Mouse (Mus musculus) liver, embryonic 15.5 days (tissue): ENCODE measurements around the gene Rab43. TPM values are rescaled to one million over a fixed set of nuclear protein-coding genes. Genes with fewer than 3 reads are reported as not detected.

Source experiments
- ATAC-seq: fragments of 200-750 bp; cut with Nextera tagmentation; 2 replicates; pipeline ENCODE4 v1.8.0; 2017; ENCODE audit warnings: moderate number of reproducible peaks, mild to moderate bottlenecking, moderate library complexity; ENCODE audit not compliant: insufficient read depth
- H3K27ac ChIP-seq: fragments of 300-500 bp; sonication (generic); replicated peaks from 2 replicates; pipeline ENCODE4 v1.5.1; 2015; ENCODE audit warnings: mild to moderate bottlenecking, inconsistent platforms
- H3K27me3 ChIP-seq: fragments of 300-500 bp; sonication (generic); 2 replicates; pipeline ENCODE4 v1.6.1; 2015; ENCODE audit warnings: mild to moderate bottlenecking, inconsistent platforms
- H3K36me3 ChIP-seq: fragments of 300-500 bp; sonication (generic); replicated peaks from 2 replicates; pipeline ENCODE4 v1.6.1; 2015; ENCODE audit warnings: moderate library complexity, mild to moderate bottlenecking, inconsistent platforms
- H3K4me1 ChIP-seq: fragments of 300-500 bp; sonication (generic); replicated peaks from 2 replicates; pipeline ENCODE4 v1.6.1; 2015; ENCODE audit warnings: inconsistent platforms
- H3K4me2 ChIP-seq: fragments of 300-500 bp; sonication (generic); 2 replicates; pipeline ENCODE4 v1.6.1; 2015; ENCODE audit warnings: moderate library complexity, mild to moderate bottlenecking, inconsistent platforms
- H3K4me3 ChIP-seq: fragments of 300-500 bp; sonication (generic); replicated peaks from 2 replicates; pipeline ENCODE4 v1.5.1; 2015; ENCODE audit warnings: mild to moderate bottlenecking, inconsistent platforms
- H3K9ac ChIP-seq: fragments of 300-500 bp; sonication (generic); 2 replicates; pipeline ENCODE4 v1.6.1; 2015; ENCODE audit warnings: moderate library complexity, mild to moderate bottlenecking, inconsistent platforms
- H3K9me3 ChIP-seq: fragments of 300-500 bp; sonication (generic); replicated peaks from 2 replicates; pipeline ENCODE4 v1.6.1; 2016; ENCODE audit warnings: inconsistent platforms
- WGBS: fragments of 180-500 bp; shearing (Covaris S2); methylation state at CpG from one replicate; pipeline ENCODE4 v1.1.7; 2015; ENCODE audit warnings: mixed read lengths; ENCODE audit not compliant: insufficient replicate concordance; 5-methylcytosine and 5-hydroxymethylcytosine counted together
- polyA plus RNA-seq: library from polyadenylated mRNA; unstranded; fragments of >200 nt; fragmentation: Nextera tagmentation; extraction: Ambion mirVana; gene quantifications from 2 replicates; pipeline ENCODE4 v1.2.1, GENCODE M21; 2015

Rab43 gene
- polyA plus RNA-seq, 1 experiment from 2014 or later = 33.2 TPM

GRCm38 (mm10) chr6:87841635-87842034 is 29.7 kb upstream of the Rab43 start:
- no peak overlapping the region for H3K27ac ChIP-seq
- no peak overlapping the region for H3K4me2 ChIP-seq
- no peaks in the 10 kb centered on the region for H3K9me3 ChIP-seq
- peaks cover 57% of the 10 kb centered on the region for H3K36me3 ChIP-seq
- H3K4me3 ChIP-seq = no peak overlapping the region
- no peak for ATAC-seq
- no peak overlapping the region for H3K9ac ChIP-seq
- H3K27me3 ChIP-seq = no peaks in the 10 kb centered on the region
- 68% methylated on average over 8 of the region's 8 CpGs for WGBS
- H3K4me1 ChIP-seq = peaks cover 37% of the 10 kb centered on the region

GRCm38 (mm10) chr6:87839797-87840341 is 27.9 kb upstream of the Rab43 start:
- no peaks in the 10 kb centered on the region for H3K9me3 ChIP-seq
- 47% methylated on average over 11 of the region's 11 CpGs for WGBS
- peak overlapping the region; percentile 99 for H3K27ac ChIP-seq
- ATAC-seq = no peak
- no peaks in the 10 kb centered on the region for H3K27me3 ChIP-seq
- H3K4me1 ChIP-seq = peaks cover 35% of the 10 kb centered on the region
- H3K4me3 ChIP-seq = peak overlapping the region; percentile 87
- peak overlapping the region; percentile 90 for H3K4me2 ChIP-seq
- H3K36me3 ChIP-seq = peaks cover 52% of the 10 kb centered on the region
- peak overlapping the region; percentile 87 for H3K9ac ChIP-seq

GRCm38 (mm10) chr6:87838551-87839197 is 26.7 kb upstream of the Rab43 start, which contains the start of gene Isy1:
TSS of gene Isy1 (minus strand) at chr6:87838798.
- Histone ChIP-seq H3K27ac (peak within 1 kb of the TSS; percentile 99), H3K27me3 (no peaks in the 10 kb centered on the region), H3K9me3 (no peaks in the 10 kb centered on the region), H3K36me3 (peaks cover 50% of the 10 kb centered on the region), H3K4me2 (peak within 1 kb of the TSS; percentile 90), H3K9ac (peak within 1 kb of the TSS; percentile 87), H3K4me1 (peaks cover 35% of the 10 kb centered on the region), H3K4me3 (peak within 1 kb of the TSS; percentile 87)
- under 1% methylated on average over 46 of the region's 46 CpGs for WGBS
- peak; percentile 96 for ATAC-seq

GRCm38 (mm10) chr6:87835695-87836094 is 23.7 kb upstream of the Rab43 start, which contains the start of gene Gm45140:
TSS of gene Gm45140 (minus strand) at chr6:87835795.
- Histone ChIP-seq H3K27me3 (no peaks in the 10 kb centered on the region), H3K4me2 (no peak within 1 kb of the TSS), H3K4me1 (peaks cover 30% of the 10 kb centered on the region), H3K27ac (no peak within 1 kb of the TSS), H3K9ac (no peak within 1 kb of the TSS), H3K9me3 (no peaks in the 10 kb centered on the region), H3K4me3 (no peak within 1 kb of the TSS), H3K36me3 (peaks cover 46% of the 10 kb centered on the region)
- ATAC-seq = no peak
- WGBS = 84% methylated on average over 7 of the region's 7 CpGs

GRCm38 (mm10) chr6:87820366-87820765 is 8.4 kb upstream of the Rab43 start:
- Histone ChIP-seq H3K4me3 (no peak overlapping the region), H3K9ac (no peak overlapping the region), H3K9me3 (no peaks in the 10 kb centered on the region), H3K4me1 (no peaks in the 10 kb centered on the region; the same call in 1 of the 2 replicates), H3K4me2 (no peak overlapping the region), H3K36me3 (peaks cover 94% of the 10 kb centered on the region), H3K27ac (no peak overlapping the region), H3K27me3 (no peaks in the 10 kb centered on the region)
- ATAC-seq = no peak
- WGBS = 90% methylated on average over 2 of the region's 2 CpGs

- Histone ChIP-seq H3K4me2 (no peak overlapping the region), H3K9ac (no peak overlapping the region), H3K36me3 (peaks cover 43% of the 10 kb centered on the region), H3K27ac (no peak overlapping the region), H3K9me3 (no peaks in the 10 kb centered on the region), H3K4me3 (no peak overlapping the region), H3K4me1 (peaks cover 32% of the 10 kb centered on the region), H3K27me3 (no peaks in the 10 kb centered on the region)
- no peak for ATAC-seq
- 81% methylated on average over 5 of the region's 5 CpGs for WGBS
These were observed 2.5 kb upstream of the Rab43 start for GRCm38 (mm10) chr6:87814486-87814885.

GRCm38 (mm10) chr6:87812656-87813055 is 692 bp upstream of the Rab43 start:
- Histone ChIP-seq H3K9me3 (no peaks in the 10 kb centered on the region), H3K4me3 (peak overlapping the region; percentile 86), H3K36me3 (peaks cover 31% of the 10 kb centered on the region), H3K4me2 (peak overlapping the region; percentile 86), H3K27ac (peak overlapping the region; percentile 100), H3K9ac (no peak overlapping the region), H3K4me1 (peaks cover 51% of the 10 kb centered on the region), H3K27me3 (no peaks in the 10 kb centered on the region)
- no peak for ATAC-seq
- 84% methylated on average over 1 of the region's 1 CpGs for WGBS

GRCm38 (mm10) chr6:87810713-87811669 is 973 bp downstream of the Rab43 start:
- Histone ChIP-seq H3K4me3 (peak overlapping the region; percentile 86), H3K4me2 (peak overlapping the region; percentile 86), H3K27me3 (no peaks in the 10 kb centered on the region), H3K4me1 (peaks cover 66% of the 10 kb centered on the region), H3K9me3 (no peaks in the 10 kb centered on the region), H3K36me3 (peaks cover 25% of the 10 kb centered on the region), H3K27ac (peak overlapping the region; percentile 100), H3K9ac (peak overlapping the region; percentile 98)
- WGBS = under 1% methylated on average over 76 of the region's 77 CpGs
- peak; percentile 11 for ATAC-seq

GRCm38 (mm10) chr6:87810311-87810710 is 1.7 kb downstream of the Rab43 start:
- H3K27me3 ChIP-seq = no peaks in the 10 kb centered on the region
- H3K4me1 ChIP-seq = peaks cover 73% of the 10 kb centered on the region
- peak overlapping the region; percentile 86 for H3K4me2 ChIP-seq
- ATAC-seq = no peak
- peaks cover 28% of the 10 kb centered on the region; the same call in 1 of the 2 replicates for H3K36me3 ChIP-seq
- H3K9ac ChIP-seq = peak overlapping the region; percentile 98
- H3K4me3 ChIP-seq = peak overlapping the region; percentile 86
- peak overlapping the region; percentile 100 for H3K27ac ChIP-seq
- no peaks in the 10 kb centered on the region for H3K9me3 ChIP-seq
- 11% methylated on average over 6 of the region's 6 CpGs for WGBS

GRCm38 (mm10) chr6:87809651-87810161 is 2.3 kb downstream of the Rab43 start:
- H3K9me3 ChIP-seq = no peaks in the 10 kb centered on the region
- H3K27me3 ChIP-seq = no peaks in the 10 kb centered on the region
- H3K4me1 ChIP-seq = peaks cover 79% of the 10 kb centered on the region
- peak overlapping the region; percentile 86 for H3K4me3 ChIP-seq
- H3K9ac ChIP-seq = peak overlapping the region; percentile 98
- WGBS = 18% methylated on average over 6 of the region's 6 CpGs
- ATAC-seq = peak; percentile 20
- H3K27ac ChIP-seq = peak overlapping the region; percentile 100
- peak overlapping the region; percentile 86 for H3K4me2 ChIP-seq
- H3K36me3 ChIP-seq = peaks cover 34% of the 10 kb centered on the region
